ENCODE assay signal across 8 mouse cellular contexts in the genomic region with DNA sequence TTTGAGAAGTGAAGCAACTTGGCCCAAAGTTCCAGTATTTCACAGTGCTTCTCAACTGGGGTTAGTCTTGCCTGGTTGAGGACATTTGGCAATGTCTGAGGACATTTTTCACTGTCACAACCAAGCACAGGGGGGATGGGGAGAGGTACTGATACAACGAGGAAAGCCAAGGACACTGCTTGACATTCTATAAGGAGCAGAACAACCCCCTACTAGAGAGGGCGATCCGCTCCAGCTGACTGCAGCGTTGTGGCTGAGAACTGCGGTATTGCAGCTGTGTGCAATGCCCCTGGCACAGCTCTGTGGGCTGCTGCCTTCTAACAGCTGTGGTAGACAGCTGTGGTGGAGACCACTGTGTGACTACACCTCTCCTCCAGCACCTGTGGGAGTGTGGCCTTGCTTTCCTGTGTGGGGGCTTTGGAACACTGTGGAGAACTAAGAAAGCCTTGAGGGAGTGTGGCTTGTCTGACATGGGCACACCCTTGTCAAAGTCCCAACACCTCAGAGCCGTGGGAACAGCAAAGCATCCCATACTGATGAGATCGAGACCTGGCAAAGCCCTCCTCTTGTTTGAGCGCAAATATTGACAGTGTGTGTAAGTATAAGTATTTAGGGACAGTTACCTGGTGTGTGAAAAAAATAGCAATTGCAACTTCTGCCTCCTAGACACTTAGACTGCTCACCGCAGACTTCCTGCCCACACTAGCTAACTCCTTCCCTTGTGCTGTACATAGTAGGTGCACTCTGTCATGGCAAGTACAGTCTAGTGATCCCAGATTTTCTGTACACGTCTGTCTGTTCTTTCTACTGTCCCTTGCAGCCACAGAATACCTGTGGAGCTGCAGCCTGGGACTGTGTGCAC.
DNase-seq lines count a peak whose midpoint lies in the region; ATAC-seq and TF ChIP-seq lines count a peak whose summit lies in the region.

No protein-coding gene starts in this region.

- H3K27ac ChIP-seq in lung, postnatal 0 days (ENCODE audit: low read length): peak overlapping the region; percentile 57; the same call in 1 of the 2 replicates
- no peak overlapping the region for H3K27ac ChIP-seq in stomach, embryonic 16.5 days (ENCODE audit: low read length)

- TF ChIP-seq CTCF in lung, adult 2 months (IDR thresholded peaks at IDR 0.05; ENCODE audit: insufficient read depth, low read length): no peak
- TF ChIP-seq CTCF in lung, postnatal 0 days (IDR thresholded peaks at IDR 0.05): 0 out of 2 replicates have a peak, but pooled peaks have one; percentile 18

- no peaks in the 10 kb centered on the region for H3K9me3 ChIP-seq in lung, postnatal 0 days (ENCODE audit: low read length)
- H3K9me3 ChIP-seq in stomach, embryonic 16.5 days (replicated peaks; ENCODE audit: control insufficient read depth, low read length): no peaks in the 10 kb centered on the region

- peak; percentile 58 for DNase-seq in adrenal gland, adult 2 months
- DNase-seq in adrenal gland, adult 18-20 months (ENCODE audit: low spot score in 2 of 2): no peak
- peak; percentile 46 to 49 for DNase-seq in lung, adult 18-20 months
- DNase-seq in lung, adult 2 months: no peak
- DNase-seq in lung, postnatal 0 days (ENCODE audit: low spot score): peak; percentile 87
- no peak for DNase-seq in right cerebral cortex, postnatal 36 days (ENCODE audit: low spot score in 2 of 2)

- H3K36me3 ChIP-seq in lung, postnatal 0 days (ENCODE audit: insufficient read depth, low read length): no peaks in the 10 kb centered on the region
- no peaks in the 10 kb centered on the region for H3K36me3 ChIP-seq in stomach, embryonic 16.5 days (ENCODE audit: control insufficient read depth, insufficient read depth, low read length)

- no peak for TF ChIP-seq POLR2A in lung, adult 2 months (IDR thresholded peaks at IDR 0.05; ENCODE audit: borderline replicate concordance, extremely low read depth, low read depth, low read length)

- no peak overlapping the region for H3K9ac ChIP-seq in lung, postnatal 0 days (replicated peaks; ENCODE audit: low read depth)
- H3K9ac ChIP-seq in stomach, embryonic 16.5 days (ENCODE audit: low read length): no peak overlapping the region

- no peak overlapping the region for H3K4me2 ChIP-seq in lung, postnatal 0 days (replicated peaks; ENCODE audit: low read depth, low read length)
- H3K4me2 ChIP-seq in stomach, embryonic 16.5 days (ENCODE audit: low read depth, low read length): no peak overlapping the region

- H3K27me3 ChIP-seq in lung, postnatal 0 days (replicated peaks; ENCODE audit: insufficient read depth, low read length): no peaks in the 10 kb centered on the region
- no peaks in the 10 kb centered on the region for H3K27me3 ChIP-seq in stomach, embryonic 16.5 days (ENCODE audit: control insufficient read depth, insufficient read depth, low read length)

- peaks cover 10% of the 10 kb centered on the region for H3K4me1 ChIP-seq in lung, adult 2 months (ENCODE audit: control insufficient read depth, insufficient read depth, low read length)
- H3K4me1 ChIP-seq in lung, postnatal 0 days (ENCODE audit: insufficient read depth, low read depth, low read length): peaks cover 6% of the 10 kb centered on the region; the same call in 1 of the 2 replicates
- H3K4me1 ChIP-seq in stomach, embryonic 16.5 days (ENCODE audit: control insufficient read depth, insufficient read depth, low read length): peaks cover 10% of the 10 kb centered on the region; the same call in 1 of the 2 replicates

- peak; percentile 80 for TF ChIP-seq EP300 in lung, postnatal 0 days (IDR thresholded peaks at IDR 0.05)

- WGBS in lung, adult 2 months: 54% methylated on average over 10 of the region's 10 CpGs
- WGBS in lung, postnatal 0 days: 46% methylated on average over 10 of the region's 10 CpGs
- WGBS in stomach, embryonic 16.5 days: 56% methylated on average over 10 of the region's 10 CpGs

- ATAC-seq in lung, postnatal 0 days: peak; percentile 85
- peak; percentile 50; the same call in 1 of the 2 replicates for ATAC-seq in stomach, embryonic 16.5 days (ENCODE audit: insufficient read depth, low FRiP score)
- no peak; the same call in 1 of the 2 replicates for ATAC-seq in cerebellum, adult (ENCODE audit: insufficient number of reproducible peaks, low FRiP score, low TSS enrichment)

- no peak overlapping the region for H3K4me3 ChIP-seq in lung, adult 2 months (replicated peaks; ENCODE audit: extremely low read depth, low read depth, low read length)
- H3K4me3 ChIP-seq in lung, postnatal 0 days (ENCODE audit: low read depth, low read length): no peak overlapping the region
- H3K4me3 ChIP-seq in stomach, embryonic 16.5 days (replicated peaks; ENCODE audit: low read length): no peak overlapping the region

Comparison
In these comparisons a context has a peak if more than half of its experiments do, and no peak if none do; other contexts are left out.
1. DNase-seq: peak in adrenal gland, adult 2 months (single experiment), lung, adult 18-20 months (2 of 2) and lung, postnatal 0 days (single experiment); none in adrenal gland, adult 18-20 months (0 of 2), lung, adult 2 months (single experiment) and right cerebral cortex, postnatal 36 days (0 of 2).